Mouse (Mus musculus) Muller cell, postnatal 12 days (primary cell): ENCODE data around the gene Ralgapa2.

Source experiments
- DNase-seq: peaks from one replicate; pipeline ENCODE4 v3.0.0-alpha.2; 2015; ENCODE audit errors: inconsistent ontology term

Gene Ralgapa2

GRCm38 (mm10) chr2:146302094-146302699 lies 209.9 kb downstream of the Ralgapa2 start:
- peak; percentile 87 for DNase-seq

- no peak for DNase-seq
These were observed 211.6 kb downstream of the Ralgapa2 start for GRCm38 (mm10) chr2:146300500-146301020.

GRCm38 (mm10) chr2:146299841-146300460 lies 212.2 kb downstream of the Ralgapa2 start:
- no peak for DNase-seq

GRCm38 (mm10) chr2:146293538-146293937 lies 218.6 kb downstream of the Ralgapa2 start:
- no peak for DNase-seq

GRCm38 (mm10) chr2:146290871-146291637 lies 221.1 kb downstream of the Ralgapa2 start:
- DNase-seq = peak; percentile 73

- no peak for DNase-seq
These were observed 221.8 kb downstream of the Ralgapa2 start for GRCm38 (mm10) chr2:146290366-146290765.

GRCm38 (mm10) chr2:146289394-146289793 lies 222.8 kb downstream of the Ralgapa2 start:
- DNase-seq = no peak

- no peak for DNase-seq
These were observed 223.8 kb downstream of the Ralgapa2 start for GRCm38 (mm10) chr2:146288326-146288725.

- no peak for DNase-seq
These were observed 224.6 kb downstream of the Ralgapa2 start for GRCm38 (mm10) chr2:146287531-146287930.

- DNase-seq = no peak
These were observed 230.8 kb downstream of the Ralgapa2 start for GRCm38 (mm10) chr2:146281346-146281745.

GRCm38 (mm10) chr2:146280921-146281274 lies 231.2 kb downstream of the Ralgapa2 start:
- no peak for DNase-seq

GRCm38 (mm10) chr2:146280221-146280920 lies 231.8 kb downstream of the Ralgapa2 start:
- DNase-seq = no peak

- DNase-seq = no peak
These were observed 232.5 kb downstream of the Ralgapa2 start for GRCm38 (mm10) chr2:146279430-146280220.

- no peak for DNase-seq
These were observed 233.8 kb downstream of the Ralgapa2 start for GRCm38 (mm10) chr2:146278381-146278780.

- no peak for DNase-seq
These were observed 245.6 kb downstream of the Ralgapa2 start for GRCm38 (mm10) chr2:146266539-146266938.

- no peak for DNase-seq
These were observed 247.1 kb downstream of the Ralgapa2 start for GRCm38 (mm10) chr2:146265045-146265444.

- peak; percentile 23 for DNase-seq
These were observed 249.2 kb downstream of the Ralgapa2 start for GRCm38 (mm10) chr2:146262966-146263365.

GRCm38 (mm10) chr2:146262215-146262614 lies 249.9 kb downstream of the Ralgapa2 start:
- DNase-seq = peak; percentile 12

- DNase-seq = no peak
These were observed 251.0 kb downstream of the Ralgapa2 start for GRCm38 (mm10) chr2:146261146-146261545.

GRCm38 (mm10) chr2:146259787-146260560 lies 252.2 kb downstream of the Ralgapa2 start:
- no peak for DNase-seq
